ENCODE assay signal across 8 mouse cellular contexts in the genomic region with DNA sequence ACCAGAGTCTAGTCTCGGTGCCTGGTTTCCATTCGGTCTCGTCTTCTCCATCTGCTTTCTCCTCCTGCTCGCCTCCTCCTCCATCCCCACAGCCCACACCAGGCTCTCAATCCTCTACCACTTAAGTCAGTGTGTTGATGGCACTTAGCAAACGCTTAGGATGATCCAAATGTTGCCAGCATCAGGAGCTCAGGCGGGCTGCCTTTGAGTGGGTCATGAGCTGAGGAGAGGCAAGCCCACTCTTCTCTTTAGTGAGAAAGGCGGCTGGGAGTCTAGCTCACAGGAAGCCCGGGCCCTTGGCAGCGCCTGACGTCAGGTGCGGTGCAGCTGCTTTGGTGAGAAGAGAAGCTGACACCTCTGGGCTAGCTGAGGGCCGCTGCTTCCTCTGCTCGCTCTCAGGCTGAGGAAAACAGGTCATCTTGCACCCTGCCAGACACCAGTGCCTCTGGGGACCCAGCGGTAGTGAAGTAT. TPM values are rescaled to one million over a fixed set of nuclear protein-coding genes. Genes with fewer than 3 reads are reported as not detected.
DNase-seq lines count a peak whose midpoint lies in the region; ATAC-seq and TF ChIP-seq lines count a peak whose summit lies in the region.

No protein-coding gene starts in this region.

- no peak for TF ChIP-seq POLR2A in ES-Bruce4 (IDR thresholded peaks at IDR 0.05; ENCODE audit: insufficient read depth, low read length)

- no peak overlapping the region for H3K4me3 ChIP-seq in heart, embryonic 14.5 days (ENCODE audit: control insufficient read depth in 1 of 2, insufficient read depth in 1 of 2, low read depth in 1 of 2, low read length in 2 of 2)
- H3K4me3 ChIP-seq in heart, embryonic 12.5 days: no peak overlapping the region
- H3K4me3 ChIP-seq in ES-Bruce4 (ENCODE audit: low read depth, low read length): 0 out of 2 replicates have a peak overlapping the region, but pooled peaks have one; percentile 4
- H3K4me3 ChIP-seq in forebrain, embryonic 14.5 days (ENCODE audit: low read depth, low read length): no peak overlapping the region
- H3K4me3 ChIP-seq in hindbrain, postnatal 0 days (ENCODE audit: low read length): no peak overlapping the region

- TF ChIP-seq EP300 in ES-Bruce4 (IDR thresholded peaks at IDR 0.05; ENCODE audit: insufficient read depth, low read depth, low read length): no peak

- no peak for ATAC-seq in heart, embryonic 14.5 days (ENCODE audit: insufficient number of reproducible peaks, insufficient read depth, low FRiP score, low read depth)
- ATAC-seq in heart, embryonic 12.5 days (ENCODE audit: insufficient number of reproducible peaks, low FRiP score): no peak
- no peak for ATAC-seq in forebrain, embryonic 14.5 days
- ATAC-seq in hindbrain, postnatal 0 days: no peak

- TF ChIP-seq CTCF in ES-Bruce4 (IDR thresholded peaks at IDR 0.05; ENCODE audit: low read depth, low read length): no peak
- TF ChIP-seq CTCF in hindbrain, postnatal 0 days (IDR thresholded peaks at IDR 0.05; ENCODE audit: low read depth): no peak

- no peaks in the 10 kb centered on the region for H3K36me3 ChIP-seq in heart, embryonic 14.5 days (ENCODE audit: control insufficient read depth, insufficient read depth, low read length)
- no peaks in the 10 kb centered on the region for H3K36me3 ChIP-seq in heart, embryonic 12.5 days
- H3K36me3 ChIP-seq in ES-Bruce4 (ENCODE audit: control insufficient read depth, insufficient read depth, low read length, poor library complexity, severe bottlenecking): no peaks in the 10 kb centered on the region
- no peaks in the 10 kb centered on the region for H3K36me3 ChIP-seq in forebrain, embryonic 14.5 days (ENCODE audit: control insufficient read depth, insufficient read depth, low read length)
- H3K36me3 ChIP-seq in hindbrain, postnatal 0 days (ENCODE audit: insufficient read depth, low read length): no peaks in the 10 kb centered on the region

- 0 out of 2 replicates have a peak overlapping the region, but pooled peaks have one; percentile 4 for H3K9ac ChIP-seq in heart, embryonic 14.5 days (ENCODE audit: low read length)
- no peak overlapping the region for H3K9ac ChIP-seq in heart, embryonic 12.5 days
- peak overlapping the region; percentile 21; the same call in 1 of the 2 replicates for H3K9ac ChIP-seq in ES-Bruce4 (ENCODE audit: low read depth, poor library complexity, severe bottlenecking)
- H3K9ac ChIP-seq in forebrain, embryonic 14.5 days (ENCODE audit: low read length): no peak overlapping the region
- H3K9ac ChIP-seq in hindbrain, postnatal 0 days (replicated peaks; ENCODE audit: low read length): no peak overlapping the region

- DNase-seq in layer of hippocampus, postnatal 36 days: peak; percentile 31 to 38
- peak; percentile 39 to 70 for DNase-seq in spleen, postnatal 10 days (ENCODE audit: low spot score in 2 of 2)
- DNase-seq in retina, postnatal 1 day: no peak
- no peak for DNase-seq in forebrain, embryonic 14.5 days (ENCODE audit: low spot score)
- DNase-seq in hindbrain, postnatal 0 days (ENCODE audit: low spot score): no peak

- peaks cover 3 to 7% of the 10 kb centered on the region in 2 experiments; a peak in 3 of 4 replicates for H3K4me1 ChIP-seq in heart, embryonic 14.5 days (ENCODE audit: control insufficient read depth in 2 of 2, insufficient read depth in 2 of 2, low read length in 2 of 2)
- H3K4me1 ChIP-seq in heart, embryonic 12.5 days (replicated peaks): peaks cover 18% of the 10 kb centered on the region
- peaks cover 2% of the 10 kb centered on the region for H3K4me1 ChIP-seq in ES-Bruce4 (ENCODE audit: control insufficient read depth, insufficient read depth, low read length)
- H3K4me1 ChIP-seq in forebrain, embryonic 14.5 days (ENCODE audit: control insufficient read depth, insufficient read depth, low read length): no peaks in the 10 kb centered on the region
- H3K4me1 ChIP-seq in hindbrain, postnatal 0 days (ENCODE audit: insufficient read depth, low read length): no peaks in the 10 kb centered on the region

- WGBS in heart, embryonic 14.5 days: 43% methylated on average over 14 of the region's 14 CpGs
- 49% methylated on average over 14 of the region's 14 CpGs for WGBS in heart, embryonic 12.5 days
- WGBS in forebrain, embryonic 14.5 days: 90% methylated on average over 14 of the region's 14 CpGs
- WGBS in hindbrain, postnatal 0 days: 74% methylated on average over 14 of the region's 14 CpGs

- H3K27ac ChIP-seq in heart, embryonic 14.5 days (replicated peaks in 1 of 2; ENCODE audit: control insufficient read depth in 1 of 2, insufficient read depth in 1 of 2, low read depth in 2 of 2, low read length in 2 of 2): 0 out of 4 replicates have a peak overlapping the region, but pooled peaks of 1 of the 2 experiments have one; percentile 14
- H3K27ac ChIP-seq in heart, embryonic 12.5 days (ENCODE audit: poor library complexity, severe bottlenecking): no peak overlapping the region
- no peak overlapping the region for H3K27ac ChIP-seq in ES-Bruce4 (ENCODE audit: insufficient read depth, low read length)
- no peak overlapping the region for H3K27ac ChIP-seq in forebrain, embryonic 14.5 days (ENCODE audit: low read depth, low read length)
- H3K27ac ChIP-seq in hindbrain, postnatal 0 days: no peak overlapping the region

- H3K9me3 ChIP-seq in heart, embryonic 14.5 days (ENCODE audit: control insufficient read depth, low read length): no peaks in the 10 kb centered on the region
- H3K9me3 ChIP-seq in heart, embryonic 12.5 days (replicated peaks): no peaks in the 10 kb centered on the region
- H3K9me3 ChIP-seq in ES-Bruce4 (replicated peaks; ENCODE audit: control insufficient read depth, insufficient read depth, low read length, poor library complexity, severe bottlenecking): no peaks in the 10 kb centered on the region
- H3K9me3 ChIP-seq in forebrain, embryonic 14.5 days (replicated peaks; ENCODE audit: control insufficient read depth, low read length): no peaks in the 10 kb centered on the region
- H3K9me3 ChIP-seq in hindbrain, postnatal 0 days (ENCODE audit: low read length): no peaks in the 10 kb centered on the region

- H3K27me3 ChIP-seq in heart, embryonic 14.5 days (ENCODE audit: control insufficient read depth, insufficient read depth, low read length): no peaks in the 10 kb centered on the region
- H3K27me3 ChIP-seq in heart, embryonic 12.5 days (replicated peaks): no peaks in the 10 kb centered on the region
- H3K27me3 ChIP-seq in ES-Bruce4 (ENCODE audit: control insufficient read depth, insufficient read depth, low read length, poor library complexity, severe bottlenecking): no peaks in the 10 kb centered on the region
- H3K27me3 ChIP-seq in forebrain, embryonic 14.5 days (replicated peaks; ENCODE audit: control insufficient read depth, insufficient read depth, low read length): no peaks in the 10 kb centered on the region
- no peaks in the 10 kb centered on the region for H3K27me3 ChIP-seq in hindbrain, postnatal 0 days (ENCODE audit: insufficient read depth, low read length)

- H3K4me2 ChIP-seq in heart, embryonic 14.5 days (ENCODE audit: low read length): peak overlapping the region; percentile 25; the same call in 1 of the 2 replicates
- no peak overlapping the region for H3K4me2 ChIP-seq in heart, embryonic 12.5 days
- no peak overlapping the region for H3K4me2 ChIP-seq in forebrain, embryonic 14.5 days (ENCODE audit: low read length)
- no peak overlapping the region for H3K4me2 ChIP-seq in hindbrain, postnatal 0 days (ENCODE audit: low read depth, low read length)

RNA-seq across cellular contexts. Expression of a gene that starts 15.0 kb away (rescaled TPM):
- 21.6 and 22.0 TPM in 2 replicates for polyA plus RNA-seq in heart, embryonic 14.5 days (2014; fragmentation: Nextera tagmentation; extraction: Ambion mirVana)
- 45.8 and 47.5 TPM in 2 replicates for polyA plus RNA-seq in heart, embryonic 12.5 days (2016; fragmentation: Nextera tagmentation; extraction: Ambion mirVana)
- 224 and 225 TPM in 2 replicates for polyA plus RNA-seq in ES-Bruce4 (2011; ENCODE audit: insufficient read depth, insufficient read length, low read depth, missing spikeins)
- 100 to 1,000 TPM; 115 to 119 TPM for total RNA-seq in layer of hippocampus, postnatal 36 days (2021)
- polyA plus RNA-seq in forebrain, embryonic 14.5 days (2014; fragmentation: Nextera tagmentation; extraction: Ambion mirVana): 46.8 and 55.4 TPM in 2 replicates
- 63.0 and 63.5 TPM in 2 replicates for total RNA-seq in hindbrain, postnatal 0 days (2014; rRNA removed)
- 40.6 and 41.6 TPM in 2 replicates for polyA plus RNA-seq in hindbrain, postnatal 0 days (2015; fragmentation: Nextera tagmentation; extraction: Ambion mirVana)

RNA-seq across cellular contexts. Expression of a gene that starts 54.1 kb away (rescaled TPM):
- 20.9 and 23.8 TPM in 2 replicates for polyA plus RNA-seq in heart, embryonic 14.5 days (2014; fragmentation: Nextera tagmentation; extraction: Ambion mirVana)
- 16.6 and 16.9 TPM in 2 replicates for polyA plus RNA-seq in heart, embryonic 12.5 days (2016; fragmentation: Nextera tagmentation; extraction: Ambion mirVana)
- polyA plus RNA-seq in ES-Bruce4 (2011; ENCODE audit: insufficient read depth, insufficient read length, low read depth, missing spikeins): 43.8 and 46.5 TPM in 2 replicates
- total RNA-seq in layer of hippocampus, postnatal 36 days (2021): 10 to 100 TPM; 10.8 to 12.4 TPM
- polyA plus RNA-seq in forebrain, embryonic 14.5 days (2014; fragmentation: Nextera tagmentation; extraction: Ambion mirVana): 22.7 and 30.7 TPM in 2 replicates
- 20.3 and 27.5 TPM in 2 replicates for total RNA-seq in hindbrain, postnatal 0 days (2014; rRNA removed)
- polyA plus RNA-seq in hindbrain, postnatal 0 days (2015; fragmentation: Nextera tagmentation; extraction: Ambion mirVana): 19.1 and 19.8 TPM in 2 replicates

Comparison
In these comparisons a context has a peak if more than half of its experiments do, and no peak if none do; other contexts are left out.
1. H3K9ac ChIP-seq: peak in heart, embryonic 14.5 days (single experiment) and ES-Bruce4 (single experiment); none in heart, embryonic 12.5 days (single experiment), forebrain, embryonic 14.5 days (single experiment) and hindbrain, postnatal 0 days (single experiment).
2. DNase-seq: peak in layer of hippocampus, postnatal 36 days (2 of 2) and spleen, postnatal 10 days (2 of 2); none in retina, postnatal 1 day (single experiment), forebrain, embryonic 14.5 days (single experiment) and hindbrain, postnatal 0 days (single experiment).